Mouse (Mus musculus) MEL (cell line): Measurements from ENCODE around the gene Galnt13. TPM values are rescaled to one million over a fixed set of nuclear protein-coding genes. Genes with fewer than 3 reads are reported as not detected.

Source experiments
- DNase-seq: peaks from one replicate; pipeline ENCODE4 v3.0.0; 2011; ENCODE audit warnings: low read depth, low spot score
- H3K27ac ChIP-seq: 2 replicates; pipeline ENCODE4 v1.5.1; 2012; ENCODE audit warnings: low read depth, mild to moderate bottlenecking, control low read depth, low read length, moderate library complexity; ENCODE audit not compliant: control insufficient read depth
- H3K27me3 ChIP-seq, 2 experiments: fragments of 150-350 bp in 1 of 2; sonication (generic) in 1 of 2; 2 replicates each; pipeline ENCODE4 v1.6.1; 2012; ENCODE audit warnings: low read length in 2 of 2, mild to moderate bottlenecking in 2 of 2, improper control_type of control experiment in 1 of 2, moderate library complexity in 1 of 2; ENCODE audit not compliant: insufficient read depth in 2 of 2, control insufficient read depth in 1 of 2
- H3K36me3 ChIP-seq, 2 experiments: 2 replicates each; pipeline ENCODE4 v1.6.1; 2012 to 2014; ENCODE audit warnings: low read length in 2 of 2, improper control_type of control experiment in 1 of 2, inconsistent platforms in 1 of 2, mild to moderate bottlenecking in 1 of 2; ENCODE audit not compliant: insufficient read depth in 2 of 2, control insufficient read depth in 1 of 2
- H3K4me1 ChIP-seq, 2 experiments: fragments of 150-350 bp in 1 of 2; sonication (generic) in 1 of 2; 2 replicates each; pipeline ENCODE4 v1.6.1; 2012; ENCODE audit warnings: low read length in 2 of 2, improper control_type of control experiment in 1 of 2, mild to moderate bottlenecking in 1 of 2; ENCODE audit not compliant: insufficient read depth in 2 of 2, control insufficient read depth in 1 of 2
- H3K4me3 ChIP-seq, 2 experiments: fragments of 150-350 bp in 1 of 2; sonication (generic) in 1 of 2; 2 replicates each; pipeline ENCODE4 v1.5.1; 2012; ENCODE audit warnings: low read depth in 2 of 2, low read length in 2 of 2, mild to moderate bottlenecking in 2 of 2, moderate library complexity in 2 of 2, control low read depth in 1 of 2, improper control_type of control experiment in 1 of 2; ENCODE audit not compliant: control insufficient read depth in 1 of 2, insufficient read depth in 1 of 2
- H3K79me2 ChIP-seq: 2 replicates; pipeline ENCODE4 v1.6.1; 2012; ENCODE audit warnings: mild to moderate bottlenecking, low read length, moderate library complexity; ENCODE audit not compliant: control insufficient read depth, poor library complexity, insufficient read depth
- H3K9ac ChIP-seq: 2 replicates; pipeline ENCODE4 v1.6.1; 2012; ENCODE audit warnings: low read depth, mild to moderate bottlenecking, control low read depth, low read length, moderate library complexity; ENCODE audit not compliant: control insufficient read depth, poor library complexity, severe bottlenecking
- H3K9me3 ChIP-seq: fragments of 150-350 bp; sonication (generic); replicated peaks from 2 replicates; pipeline ENCODE4 v1.6.1; 2012; ENCODE audit warnings: mild to moderate bottlenecking, low read length, improper control_type of control experiment, moderate library complexity; ENCODE audit not compliant: insufficient read depth
- BHLHE40 ChIP-seq: IDR thresholded peaks from 2 replicates; pipeline ENCODE4 v1.6.1; 2012; ENCODE audit warnings: low read depth, mild to moderate bottlenecking, inconsistent platforms, low read length, improper control_type of control experiment, borderline replicate concordance
- CHD2 ChIP-seq: IDR thresholded peaks from 2 replicates; pipeline ENCODE4 v1.6.1; 2011; ENCODE audit warnings: low read length, improper control_type of control experiment
- E2F4 ChIP-seq: IDR thresholded peaks from 2 replicates; pipeline ENCODE4 v1.6.1; 2011; ENCODE audit warnings: low read depth, low read length, improper control_type of control experiment, borderline replicate concordance
- ELF1 ChIP-seq: IDR thresholded peaks from 2 replicates; pipeline ENCODE4 v1.6.1; 2014; ENCODE audit warnings: low read depth, mild to moderate bottlenecking, inconsistent platforms, low read length, improper control_type of control experiment, moderate library complexity
- EP300 ChIP-seq, 2 experiments: IDR thresholded peaks; 2 replicates each; pipeline ENCODE4 v1.6.1; 2011; ENCODE audit warnings: improper control_type of control experiment in 2 of 2, low read length in 2 of 2, low read depth in 1 of 2, mild to moderate bottlenecking in 1 of 2
- GABPA ChIP-seq: IDR thresholded peaks from 2 replicates; pipeline ENCODE4 v1.6.1; 2012; ENCODE audit warnings: low read depth, mild to moderate bottlenecking, inconsistent platforms, low read length, improper control_type of control experiment, moderate library complexity
- GATA1 ChIP-seq: IDR thresholded peaks from 2 replicates; pipeline ENCODE4 v1.6.1; 2011; ENCODE audit warnings: low read depth, low read length, improper control_type of control experiment
- JUND ChIP-seq: IDR thresholded peaks from 2 replicates; pipeline ENCODE4 v1.6.1; 2011; ENCODE audit warnings: low read depth, mild to moderate bottlenecking, improper control_type of control experiment, low read length
- MAFK ChIP-seq: IDR thresholded peaks from 2 replicates; pipeline ENCODE4 v1.6.1; 2011; ENCODE audit warnings: low read depth, mild to moderate bottlenecking, low read length, improper control_type of control experiment, borderline replicate concordance
- MAX ChIP-seq: IDR thresholded peaks from 2 replicates; pipeline ENCODE4 v1.6.1; 2011; ENCODE audit warnings: low read length, improper control_type of control experiment
- MEF2A ChIP-seq: IDR thresholded peaks from 2 replicates; pipeline ENCODE4 v1.6.1; 2014; ENCODE audit warnings: low read depth, mild to moderate bottlenecking, inconsistent platforms, low read length, improper control_type of control experiment; ENCODE audit not compliant: poor library complexity, insufficient replicate concordance, severe bottlenecking; ENCODE audit errors: extremely low read depth
- MXI1 ChIP-seq: IDR thresholded peaks from 2 replicates; pipeline ENCODE4 v1.6.1; 2011; ENCODE audit warnings: mild to moderate bottlenecking, low read depth, low read length, improper control_type of control experiment
- MYB ChIP-seq: IDR thresholded peaks from 2 replicates; pipeline ENCODE4 v1.6.1; 2011; ENCODE audit warnings: mild to moderate bottlenecking, low read depth, low read length, improper control_type of control experiment
- NELFE ChIP-seq: IDR thresholded peaks from 2 replicates; pipeline ENCODE4 v1.6.1; 2011; ENCODE audit warnings: low read depth, low read length, improper control_type of control experiment
- POLR2AphosphoS5 ChIP-seq: IDR thresholded peaks from 2 replicates; pipeline ENCODE4 v1.6.1; 2012; ENCODE audit warnings: low read depth, borderline replicate concordance, mild to moderate bottlenecking, inconsistent platforms, low read length, moderate library complexity, mixed read lengths
- RAD21 ChIP-seq: IDR thresholded peaks from 2 replicates; pipeline ENCODE4 v1.6.1; 2011; ENCODE audit warnings: mild to moderate bottlenecking, low read depth, low read length, improper control_type of control experiment
- SIN3A ChIP-seq: IDR thresholded peaks from 2 replicates; pipeline ENCODE4 v1.6.1; 2012; ENCODE audit warnings: low read length, improper control_type of control experiment, inconsistent platforms
- TAL1 ChIP-seq: IDR thresholded peaks from 2 replicates; pipeline ENCODE4 v1.6.1; 2012; ENCODE audit warnings: mild to moderate bottlenecking, inconsistent platforms, low read length, moderate library complexity, mixed read lengths
- TCF12 ChIP-seq: IDR thresholded peaks from 2 replicates; pipeline ENCODE4 v1.6.1; 2014; ENCODE audit warnings: low read depth, mild to moderate bottlenecking, inconsistent platforms, low read length, improper control_type of control experiment, moderate library complexity
- UBTF ChIP-seq: IDR thresholded peaks from 2 replicates; pipeline ENCODE4 v1.6.1; 2012; ENCODE audit warnings: low read depth, mild to moderate bottlenecking, inconsistent platforms, low read length, improper control_type of control experiment, moderate library complexity, borderline replicate concordance; ENCODE audit not compliant: insufficient read depth
- USF1 ChIP-seq: IDR thresholded peaks from 2 replicates; pipeline ENCODE4 v1.6.1; 2014; ENCODE audit warnings: low read depth, mild to moderate bottlenecking, inconsistent platforms, low read length, improper control_type of control experiment, moderate library complexity
- USF2 ChIP-seq, 2 experiments: IDR thresholded peaks; 2 replicates each; pipeline ENCODE4 v1.6.1; 2011 to 2012; ENCODE audit warnings: improper control_type of control experiment in 2 of 2, low read length in 2 of 2, borderline replicate concordance in 1 of 2, inconsistent platforms in 1 of 2, low read depth in 1 of 2, mild to moderate bottlenecking in 1 of 2; ENCODE audit not compliant: insufficient read depth in 1 of 2
- ZC3H11A ChIP-seq: IDR thresholded peaks from 2 replicates; pipeline ENCODE4 v1.6.1; 2012; ENCODE audit warnings: low read depth, mild to moderate bottlenecking, inconsistent platforms, low read length, improper control_type of control experiment
- ZNF384 ChIP-seq: IDR thresholded peaks from 2 replicates; pipeline ENCODE4 v1.6.1; 2012; ENCODE audit warnings: low read depth, mild to moderate bottlenecking, inconsistent platforms, low read length, improper control_type of control experiment
- polyA plus RNA-seq, 2 experiments: library from polyadenylated mRNA; stranded (reverse) in 1 of 2; unstranded in 1 of 2; fragments of >175 nt in 1 of 2; fragments of >200 nt in 1 of 2; gene quantifications; 2 replicates each; pipeline versions ENCODE4 v1.2.1 to v1.2.4; 2012; ENCODE audit warnings: low replicate concordance in 2 of 2, low read depth in 1 of 2; ENCODE audit not compliant: insufficient read length in 2 of 2, insufficient read depth in 1 of 2, missing spikeins in 1 of 2
- total RNA-seq: library from RNA; depleted of rRNA; stranded (reverse); fragments of 300-350 nt; gene quantifications from 2 replicates; pipeline ENCODE4 v1.2.3, GENCODE M21; 2012; rRNA removed

Gene Galnt13
- total RNA-seq (not detected in 2 replicates), polyA plus RNA-seq (not detected)

- no peak within 1 kb of the TSS for H3K9ac ChIP-seq
- H3K36me3 ChIP-seq = no peaks in the 10 kb centered on the region
- DNase-seq = no peak
Observed at GRCm38 (mm10) chr2:54435937-54436735, at the start of gene Galnt13. Gene Galnt13 (plus strand): TSS chr2:54436317.

GRCm38 (mm10) chr2:54431060-54431459 is 5.1 kb upstream of the Galnt13 start:
- no peak overlapping the region for H3K4me3 ChIP-seq
- H3K36me3 ChIP-seq = no peaks in the 10 kb centered on the region
- H3K27me3 ChIP-seq = no peaks in the 10 kb centered on the region
- H3K4me1 ChIP-seq = no peaks in the 10 kb centered on the region
- TF ChIP-seq ZC3H11A = no peak
- TF ChIP-seq UBTF = no peak
- TF ChIP-seq MAFK = no peak
- no peak for TF ChIP-seq SIN3A
- no peak for TF ChIP-seq CHD2
- TF ChIP-seq ZNF384 = no peak
- no peak for TF ChIP-seq USF1
- TF ChIP-seq GABPA = no peak
- no peak for TF ChIP-seq MAX
- TF ChIP-seq USF2 (IDR thresholded peaks at IDR 0.05; ENCODE audit: borderline replicate concordance in 1 of 2, insufficient read depth in 1 of 2, low read depth in 1 of 2, low read length in 2 of 2) = no peak
- TF ChIP-seq TAL1 = no peak
- no peak for TF ChIP-seq TCF12
- no peak for TF ChIP-seq E2F4
- no peak for TF ChIP-seq MYB
- no peak for TF ChIP-seq MEF2A
- TF ChIP-seq JUND = no peak
- TF ChIP-seq, all 39 proteins: peak for 0
- Histone ChIP-seq H3K9ac (no peak overlapping the region), H3K27ac (no peak overlapping the region), H3K79me2 (no peaks in the 10 kb centered on the region), H3K9me3 (no peaks in the 10 kb centered on the region)
- peak; percentile 24 for DNase-seq

More at GRCm38 (mm10) chr2:54435937-54436735, at the start of gene Galnt13:
- Histone ChIP-seq H3K79me2 (no peaks in the 10 kb centered on the region), H3K9me3 (no peaks in the 10 kb centered on the region), H3K4me1 (no peaks in the 10 kb centered on the region), H3K27ac (no peak within 1 kb of the TSS), H3K4me3 (no peak within 1 kb of the TSS), H3K27me3 (no peaks in the 10 kb centered on the region)
- TF ChIP-seq POLR2AphosphoS5 (no peak), NELFE (no peak), CHD2 (no peak), E2F4 (no peak), USF1 (no peak), MXI1 (no peak), EP300 (IDR thresholded peaks at IDR 0.05; ENCODE audit: low read depth in 1 of 2, low read length in 2 of 2) (no peak), GATA1 (no peak), SIN3A (no peak), ELF1 (no peak), ZC3H11A (no peak), BHLHE40 (no peak), RAD21 (no peak)
